Mouse (Mus musculus): Measurements from ENCODE around the gene Vgll4. TPM values are rescaled to one million over a fixed set of nuclear protein-coding genes. Genes with fewer than 3 reads are reported as not detected.

The Vgll4 gene
- total and polyA plus RNA-seq, 3 experiments = 22.3 to 24.7 (median 23.5) TPM

DNA sequence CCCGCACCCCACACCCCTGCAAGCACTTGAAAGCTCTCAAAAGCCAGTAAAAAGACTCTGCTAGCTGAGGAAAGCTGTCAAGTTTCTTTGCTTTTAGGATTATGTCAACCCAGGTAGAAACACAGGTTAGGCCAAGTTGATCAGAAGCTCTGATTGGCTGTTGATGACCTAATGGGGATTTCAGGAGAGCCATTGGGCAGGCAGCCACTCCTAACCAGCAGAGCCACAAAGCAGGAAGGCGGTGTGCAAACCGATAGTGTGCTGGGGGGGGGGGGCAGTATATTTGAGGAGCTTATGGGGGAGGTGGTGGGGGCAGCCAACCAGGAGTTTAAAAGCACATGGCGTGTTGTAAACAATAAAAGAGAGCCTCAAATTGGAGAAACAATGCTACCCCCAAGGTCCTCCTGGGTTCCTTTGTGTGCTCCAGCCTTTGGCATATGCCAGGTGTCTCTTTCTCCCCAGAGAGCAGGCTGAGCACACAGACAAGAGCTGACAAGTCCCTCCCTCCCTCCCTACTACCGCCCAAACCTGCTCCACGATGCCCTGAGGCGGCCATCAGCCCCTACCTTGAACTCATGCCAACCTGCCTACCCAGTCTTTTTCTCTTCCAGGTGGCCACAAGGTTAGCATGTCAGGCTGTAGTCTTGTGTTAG is 18.3 kb upstream of the Vgll4 start:
- intact Hi-C loops (cut with DNase I) = no loop called here
- Histone ChIP-seq H3K9ac (ENCODE audit: low read depth, low read length) (no peak overlapping the region), H3K79me2 (replicated peaks; ENCODE audit: control insufficient read depth, insufficient read depth, low read length) (no peaks in the 10 kb centered on the region), H3K36me3 (ENCODE audit: control insufficient read depth, insufficient read depth, low read length) (no peaks in the 10 kb centered on the region), H3K27ac (no peak overlapping the region), H3K4me1 (ENCODE audit: control insufficient read depth, insufficient read depth, low read length) (no peaks in the 10 kb centered on the region), H3K27me3 (ENCODE audit: control insufficient read depth, insufficient read depth, low read length) (no peaks in the 10 kb centered on the region), H3K4me3 (no peak overlapping the region)
- DNase-seq = no peak
- TF ChIP-seq POLR2A (IDR thresholded peaks at IDR 0.05; ENCODE audit: insufficient read depth, low read depth, low read length) (no peak), CTCF (IDR thresholded peaks at IDR 0.05) (no peak), EP300 (IDR thresholded peaks at IDR 0.05; ENCODE audit: insufficient read depth, low read depth, low read length) (no peak)
- 68% methylated on average over 7 of the region's 7 CpGs for WGBS

- Histone ChIP-seq H3K79me2 (replicated peaks; ENCODE audit: control insufficient read depth, insufficient read depth, low read length) (no peaks in the 10 kb centered on the region), H3K27ac (no peak overlapping the region), H3K27me3 (ENCODE audit: control insufficient read depth, insufficient read depth, low read length) (0 out of 2 replicates have a peak, but pooled peaks cover 1% of the 10 kb centered on the region), H3K9ac (ENCODE audit: low read depth, low read length) (no peak overlapping the region), H3K4me1 (ENCODE audit: control insufficient read depth, insufficient read depth, low read length) (no peaks in the 10 kb centered on the region), H3K36me3 (ENCODE audit: control insufficient read depth, insufficient read depth, low read length) (no peaks in the 10 kb centered on the region), H3K4me3 (no peak overlapping the region)
- DNase-seq = no peak
- 74% methylated on average over 7 of the region's 7 CpGs for WGBS
- TF ChIP-seq EP300 (IDR thresholded peaks at IDR 0.05; ENCODE audit: insufficient read depth, low read depth, low read length) (no peak), CTCF (IDR thresholded peaks at IDR 0.05) (no peak), POLR2A (IDR thresholded peaks at IDR 0.05; ENCODE audit: insufficient read depth, low read depth, low read length) (no peak)
- intact Hi-C loops (cut with DNase I) = no loop called here
Measured at GRCm38 (mm10) chr6:114982671-114983070, 12.9 kb upstream of the Vgll4 start.

DNA sequence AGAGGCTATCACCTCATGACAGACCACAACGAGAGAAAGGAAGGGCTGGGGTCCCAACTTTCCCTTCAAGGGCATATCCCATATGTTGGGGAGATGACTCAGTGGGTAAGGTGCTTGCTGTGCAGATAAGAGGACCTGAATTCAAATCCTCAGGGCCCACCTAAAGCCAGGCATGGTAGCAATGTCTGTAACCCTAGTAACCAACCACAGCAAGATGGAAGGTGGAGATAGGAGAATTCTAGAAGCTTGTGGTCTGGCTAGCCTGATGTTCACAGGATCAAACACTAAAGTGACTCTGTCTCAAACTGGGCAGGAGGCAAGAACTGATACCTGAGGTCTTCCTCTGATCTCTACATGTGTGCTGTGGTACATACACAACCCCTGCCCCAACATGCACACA is 9.9 kb upstream of the Vgll4 start:
- H3K36me3 ChIP-seq (ENCODE audit: control insufficient read depth, insufficient read depth, low read length) = no peaks in the 10 kb centered on the region
- H3K4me1 ChIP-seq (ENCODE audit: control insufficient read depth, insufficient read depth, low read length) = no peaks in the 10 kb centered on the region
- no peak for DNase-seq
- 39% methylated on average over 1 of the region's 1 CpGs for WGBS
- no peak overlapping the region for H3K9ac ChIP-seq (ENCODE audit: low read depth, low read length)
- no peaks in the 10 kb centered on the region for H3K79me2 ChIP-seq (replicated peaks; ENCODE audit: control insufficient read depth, insufficient read depth, low read length)
- TF ChIP-seq POLR2A (IDR thresholded peaks at IDR 0.05; ENCODE audit: insufficient read depth, low read depth, low read length) (no peak), CTCF (IDR thresholded peaks at IDR 0.05) (no peak), EP300 (IDR thresholded peaks at IDR 0.05; ENCODE audit: insufficient read depth, low read depth, low read length) (no peak)
- 0 out of 2 replicates have a peak, but pooled peaks cover 1% of the 10 kb centered on the region for H3K27me3 ChIP-seq (ENCODE audit: control insufficient read depth, insufficient read depth, low read length)
- no peak overlapping the region for H3K27ac ChIP-seq
- intact Hi-C loops (cut with DNase I) = no loop called here
- H3K4me3 ChIP-seq = no peak overlapping the region

DNA sequence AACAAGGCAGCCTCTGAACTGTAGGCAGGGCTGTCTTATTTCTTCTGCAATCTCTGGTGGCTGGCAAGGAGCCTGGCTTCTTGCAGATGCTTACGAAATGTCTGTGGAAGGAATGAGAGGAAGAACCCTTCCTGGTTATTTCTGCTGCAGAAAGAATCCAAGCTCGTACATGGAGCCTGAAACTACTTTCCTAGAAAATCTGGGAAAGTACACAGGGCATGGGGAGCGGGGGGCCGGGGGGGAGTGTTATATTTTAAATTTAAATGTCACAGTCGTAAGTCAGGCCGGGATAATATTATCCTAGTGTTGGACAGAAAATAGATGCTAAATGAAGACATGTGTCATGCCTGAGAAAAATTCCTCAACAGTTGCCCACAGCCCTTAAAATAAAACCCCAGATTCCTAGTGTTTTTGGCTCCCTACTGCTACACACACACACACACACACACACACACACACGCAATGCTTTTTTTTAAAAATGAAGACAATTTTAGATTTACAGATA is 7.2 kb upstream of the Vgll4 start:
- H3K79me2 ChIP-seq (replicated peaks; ENCODE audit: control insufficient read depth, insufficient read depth, low read length) = no peaks in the 10 kb centered on the region
- 0 out of 2 replicates have a peak, but pooled peaks cover 1% of the 10 kb centered on the region for H3K27me3 ChIP-seq (ENCODE audit: control insufficient read depth, insufficient read depth, low read length)
- no peak overlapping the region for H3K4me3 ChIP-seq
- TF ChIP-seq CTCF (IDR thresholded peaks at IDR 0.05) = no peak
- no peak for TF ChIP-seq EP300 (IDR thresholded peaks at IDR 0.05; ENCODE audit: insufficient read depth, low read depth, low read length)
- TF ChIP-seq POLR2A (IDR thresholded peaks at IDR 0.05; ENCODE audit: insufficient read depth, low read depth, low read length) = no peak
- H3K36me3 ChIP-seq (ENCODE audit: control insufficient read depth, insufficient read depth, low read length) = no peaks in the 10 kb centered on the region
- DNase-seq = peak; percentile 38 to 48
- intact Hi-C loops (cut with DNase I) = no loop called here
- 71% methylated on average over 7 of the region's 7 CpGs for WGBS
- no peak overlapping the region for H3K27ac ChIP-seq
- H3K9ac ChIP-seq (ENCODE audit: low read depth, low read length) = no peak overlapping the region
- no peaks in the 10 kb centered on the region for H3K4me1 ChIP-seq (ENCODE audit: control insufficient read depth, insufficient read depth, low read length)

- H3K27me3 ChIP-seq (ENCODE audit: control insufficient read depth, insufficient read depth, low read length) = 0 out of 2 replicates have a peak, but pooled peaks cover 1% of the 10 kb centered on the region
- no peak overlapping the region for H3K27ac ChIP-seq
- no peak for DNase-seq
- no peaks in the 10 kb centered on the region for H3K79me2 ChIP-seq (replicated peaks; ENCODE audit: control insufficient read depth, insufficient read depth, low read length)
- intact Hi-C loops (cut with DNase I) = no loop called here
- no peak overlapping the region for H3K9ac ChIP-seq (ENCODE audit: low read depth, low read length)
- no peaks in the 10 kb centered on the region for H3K36me3 ChIP-seq (ENCODE audit: control insufficient read depth, insufficient read depth, low read length)
- H3K4me1 ChIP-seq (ENCODE audit: control insufficient read depth, insufficient read depth, low read length) = no peaks in the 10 kb centered on the region
- H3K4me3 ChIP-seq = no peak overlapping the region
- 94% methylated on average over 1 of the region's 1 CpGs for WGBS
- TF ChIP-seq POLR2A (IDR thresholded peaks at IDR 0.05; ENCODE audit: insufficient read depth, low read depth, low read length) (no peak), EP300 (IDR thresholded peaks at IDR 0.05; ENCODE audit: insufficient read depth, low read depth, low read length) (no peak), CTCF (IDR thresholded peaks at IDR 0.05) (no peak)
Measured at GRCm38 (mm10) chr6:114974331-114974730, 4.5 kb upstream of the Vgll4 start.

GRCm38 (mm10) chr6:114972988-114973387 is 3.2 kb upstream of the Vgll4 start:
- DNase-seq = no peak
- H3K27ac ChIP-seq = no peak overlapping the region
- TF ChIP-seq POLR2A (IDR thresholded peaks at IDR 0.05; ENCODE audit: insufficient read depth, low read depth, low read length) (no peak), CTCF (IDR thresholded peaks at IDR 0.05) (no peak), EP300 (IDR thresholded peaks at IDR 0.05; ENCODE audit: insufficient read depth, low read depth, low read length) (no peak)
- H3K9ac ChIP-seq (ENCODE audit: low read depth, low read length) = no peak overlapping the region
- WGBS = 76% methylated on average over 1 of the region's 1 CpGs
- H3K4me3 ChIP-seq = no peak overlapping the region
- 0 out of 2 replicates have a peak, but pooled peaks cover 1% of the 10 kb centered on the region for H3K27me3 ChIP-seq (ENCODE audit: control insufficient read depth, insufficient read depth, low read length)
- H3K36me3 ChIP-seq (ENCODE audit: control insufficient read depth, insufficient read depth, low read length) = no peaks in the 10 kb centered on the region
- intact Hi-C loops (cut with DNase I) = no loop called here
- no peaks in the 10 kb centered on the region for H3K4me1 ChIP-seq (ENCODE audit: control insufficient read depth, insufficient read depth, low read length)
- no peaks in the 10 kb centered on the region for H3K79me2 ChIP-seq (replicated peaks; ENCODE audit: control insufficient read depth, insufficient read depth, low read length)

All from heart, adult 2 months (tissue).